Mouse (Mus musculus): Measurements from ENCODE around the gene Abca5. TPM values are rescaled to one million over a fixed set of nuclear protein-coding genes. Genes with fewer than 3 reads are reported as not detected.

The Abca5 gene
- 1 to 10 TPM; 1.2 to 2.6 TPM for total RNA-seq (2023)

GRCm38 (mm10) chr11:110337289-110338245 is at the start of gene Abca5:
Gene Abca5 (minus strand): TSS chr11:110337716.

DNA sequence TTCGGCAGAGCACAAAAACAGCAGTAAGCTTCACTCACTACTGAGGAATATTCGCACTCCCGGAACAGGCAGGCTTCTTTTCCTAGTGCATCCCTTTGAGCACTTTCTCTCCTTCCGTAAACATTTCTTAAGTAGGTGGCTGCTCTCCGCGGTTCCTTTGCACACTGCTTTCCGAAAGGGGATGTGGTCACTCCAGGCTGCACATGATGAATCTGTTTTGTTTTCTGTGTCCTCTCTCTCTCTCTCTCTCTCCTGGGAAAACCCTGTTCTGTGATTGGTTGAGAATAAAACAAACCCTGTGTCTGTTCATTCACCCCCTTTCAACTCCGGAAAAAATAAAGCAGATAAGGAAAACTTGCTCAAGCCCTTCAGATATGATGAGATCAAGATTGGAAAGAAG is 86.0 kb downstream of the Abca5 start, which contains the start of gene Abca6:
Abca6 (minus strand) TSS at position 243 of the 400 bp plus-strand sequence.

Other genes with a start within 250 kb of the Abca5 start
- gene Abca8a, start 241.7 kb downstream of the Abca5 start, total RNA-seq (2023), result under 1 TPM; 0.27 to 0.47 TPM
- 10 to 100 TPM; 79.6 to 88.9 TPM for gene Abca9, start 169.5 kb downstream of the Abca5 start, total RNA-seq (2023)
- gene Abca6, start 85.9 kb downstream of the Abca5 start, total RNA-seq (2023), result 1 to 10 TPM; 9.4 to 9.7 TPM
- gene Map2k6, start 61.4 kb upstream of the Abca5 start, total RNA-seq (2023), result 1 to 10 TPM; 6.7 to 9.2 TPM